Mouse (Mus musculus) liver, embryonic 13.5 days (tissue): Measurements from ENCODE around the gene Uchl5. TPM values are rescaled to one million over a fixed set of nuclear protein-coding genes. Genes with fewer than 3 reads are reported as not detected.

ENCODE experiments used
- ATAC-seq: fragments of 200-750 bp; cut with Nextera tagmentation; 2 replicates; pipeline ENCODE4 v1.8.0; 2017; ENCODE audit warnings: low read depth, mild to moderate bottlenecking, moderate number of reproducible peaks, moderate library complexity
- DNase-seq: peaks from one replicate; pipeline ENCODE4 v3.0.0; 2022
- H3K27ac ChIP-seq: fragments of 300-500 bp; sonication (generic); 2 replicates; pipeline ENCODE4 v1.5.1; 2015; ENCODE audit warnings: moderate library complexity, mild to moderate bottlenecking, inconsistent platforms
- H3K27me3 ChIP-seq: fragments of 300-500 bp; sonication (generic); 2 replicates; pipeline ENCODE4 v1.6.1; 2015; ENCODE audit warnings: mild to moderate bottlenecking, inconsistent platforms
- H3K36me3 ChIP-seq: fragments of 300-500 bp; sonication (generic); 2 replicates; pipeline ENCODE4 v1.6.1; 2015; ENCODE audit warnings: mild to moderate bottlenecking, inconsistent platforms
- H3K4me1 ChIP-seq: fragments of 300-500 bp; sonication (generic); replicated peaks from 2 replicates; pipeline ENCODE4 v1.6.1; 2015; ENCODE audit warnings: inconsistent platforms
- H3K4me2 ChIP-seq: fragments of 300-500 bp; sonication (generic); 2 replicates; pipeline ENCODE4 v1.6.1; 2015; ENCODE audit warnings: inconsistent platforms, mild to moderate bottlenecking, moderate library complexity
- H3K4me3 ChIP-seq: fragments of 300-500 bp; sonication (generic); replicated peaks from 2 replicates; pipeline ENCODE4 v1.5.1; 2015; ENCODE audit warnings: mild to moderate bottlenecking, inconsistent platforms
- H3K9ac ChIP-seq: fragments of 300-500 bp; sonication (generic); 2 replicates; pipeline ENCODE4 v1.6.1; 2015; ENCODE audit warnings: mild to moderate bottlenecking, inconsistent platforms
- H3K9me3 ChIP-seq: fragments of 300-500 bp; sonication (generic); replicated peaks from 2 replicates; pipeline ENCODE4 v1.6.1; 2016; ENCODE audit warnings: inconsistent platforms
- WGBS: fragments of 180-500 bp; shearing (Covaris S2); methylation state at CpG from one replicate; pipeline ENCODE4 v1.1.7; 2015; ENCODE audit not compliant: insufficient replicate concordance; 5-methylcytosine and 5-hydroxymethylcytosine counted together
- polyA plus RNA-seq: library from polyadenylated mRNA; unstranded; fragments of >200 nt; fragmentation: Nextera tagmentation; extraction: Ambion mirVana; gene quantifications from 2 replicates; pipeline ENCODE4 v1.2.1, GENCODE M21; 2015

Gene Uchl5
- polyA plus RNA-seq, 1 experiment from 2014 or later, result 106 TPM

DNA sequence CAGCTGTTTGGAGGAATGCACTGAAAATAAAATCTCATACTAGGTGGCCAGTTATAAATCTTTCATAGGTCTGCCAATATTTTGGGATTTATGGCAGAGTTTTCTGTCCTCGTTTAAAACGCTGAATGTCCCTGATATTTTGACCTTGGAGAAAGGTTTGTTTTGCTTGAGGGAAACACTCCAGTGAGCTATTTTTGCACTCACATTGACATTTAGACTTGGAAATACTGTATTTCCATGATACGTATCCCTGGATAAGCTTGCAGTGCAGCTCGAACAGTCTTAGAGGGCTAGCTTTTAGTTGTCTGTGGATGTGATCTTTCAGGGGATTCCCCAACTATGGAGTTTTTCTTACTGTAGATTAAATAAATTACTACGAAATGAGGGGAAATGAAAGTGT is 78.6 kb downstream of the Uchl5 start:
- Histone ChIP-seq H3K4me1 (no peaks in the 10 kb centered on the region), H3K36me3 (no peaks in the 10 kb centered on the region)

More for the DNA sequence above, 78.6 kb downstream of the Uchl5 start:
- no peaks in the 10 kb centered on the region for H3K27me3 ChIP-seq
- ATAC-seq (no peak), DNase-seq (no peak)
- H3K4me2 ChIP-seq, result no peak overlapping the region
- H3K27ac ChIP-seq, result no peak overlapping the region
- no peak overlapping the region for H3K9ac ChIP-seq
- no peak overlapping the region for H3K4me3 ChIP-seq
- 73% methylated on average over 5 of the region's 5 CpGs for WGBS
- H3K9me3 ChIP-seq, result no peaks in the 10 kb centered on the region

Other genes starting within 250 kb of the Uchl5 start
- 0.03 and 0.09 TPM in 2 replicates for gene B3galt2, start 136.6 kb upstream of the Uchl5 start, polyA plus RNA-seq
- gene Cdc73, start 74.4 kb upstream of the Uchl5 start, polyA plus RNA-seq, result 14.7 and 19.0 TPM in 2 replicates
- 72.3 and 82.8 TPM in 2 replicates for gene Glrx2, start 60.9 kb upstream of the Uchl5 start, polyA plus RNA-seq
- 1.9 and 2.9 TPM in 2 replicates for gene Trove2, start 204 bp upstream of the Uchl5 start, polyA plus RNA-seq
- gene Rgs2, start 226.9 kb downstream of the Uchl5 start, polyA plus RNA-seq, result 8.1 and 11.9 TPM in 2 replicates